Mouse (Mus musculus): ENCODE measurements at regions not wholly inside any gene's neighbourhood (a gene's known extent, or its start where the extent isn't known, plus 50 kb on each side); places are given as distances from the start of the nearest gene placed in this dataset.

DNA sequence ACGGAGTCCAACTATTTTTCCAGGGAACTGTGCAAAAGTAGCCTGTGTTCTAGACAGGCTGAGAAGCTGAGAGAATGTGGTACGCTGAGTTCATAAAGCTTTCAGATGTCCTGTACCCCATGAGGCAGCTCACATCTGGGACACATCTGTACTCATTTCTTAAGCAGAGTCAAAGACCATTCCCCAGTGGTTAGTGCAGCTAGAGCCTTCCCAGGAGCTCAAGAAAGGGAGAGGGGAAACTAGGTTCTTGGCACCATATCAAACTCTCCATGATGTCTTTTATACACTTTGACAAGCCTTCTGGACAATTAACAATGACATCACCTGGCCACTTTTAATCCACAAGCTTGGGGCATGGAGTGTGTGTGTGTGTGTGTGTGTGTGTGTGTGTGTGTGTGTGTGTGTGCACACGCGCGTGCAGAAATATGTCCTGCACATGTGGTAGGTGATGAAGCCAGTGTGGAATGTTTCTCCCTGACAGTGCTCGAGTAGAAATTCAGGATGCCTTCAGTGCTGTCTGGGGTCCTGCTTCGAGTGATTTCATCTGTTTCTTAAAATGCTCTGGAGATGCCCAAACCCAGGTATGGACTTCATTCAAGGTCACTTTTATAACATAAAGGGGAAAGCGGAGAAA is 121.1 kb upstream of the Dock1 start:
- 49% methylated on average over 8 of the region's 8 CpGs for WGBS
- TF ChIP-seq POLR2A (IDR thresholded peaks at IDR 0.05; ENCODE audit: borderline replicate concordance, extremely low read depth, insufficient read depth, insufficient read length) = no peak
- H3K4me3 ChIP-seq (replicated peaks; ENCODE audit: low read length) = no peak overlapping the region

DNA sequence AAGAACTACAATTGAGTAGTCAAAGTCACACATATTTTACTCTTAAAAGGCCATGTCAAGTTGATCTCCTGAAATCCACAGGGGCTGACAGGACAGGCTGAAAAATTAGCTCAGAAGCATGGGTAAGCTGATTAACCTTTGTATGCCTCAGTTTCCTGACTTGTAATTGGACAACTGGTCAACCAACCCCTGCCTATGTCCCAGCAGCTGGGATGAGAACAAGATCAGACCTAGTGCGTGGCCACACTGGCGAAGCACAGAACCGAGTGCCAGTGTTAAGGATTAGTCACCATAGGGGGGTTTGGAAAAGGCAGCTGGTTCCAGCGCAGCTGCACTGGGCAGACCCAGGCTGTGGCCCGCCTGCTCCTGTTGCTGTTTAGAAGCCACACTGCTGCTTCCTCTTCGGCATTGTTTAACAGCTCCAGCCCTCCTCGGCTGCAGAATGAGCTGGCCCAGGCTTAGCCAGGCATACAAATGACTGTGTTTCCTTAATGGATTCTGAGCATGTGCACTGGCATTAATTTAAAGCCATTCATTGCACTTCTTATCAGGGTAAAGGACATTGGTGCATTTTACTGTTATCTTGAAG is 120.1 kb upstream of the Dock1 start:
- H3K4me2 ChIP-seq (replicated peaks; ENCODE audit: low read depth, low read length, severe bottlenecking) = no peak overlapping the region
- no peaks in the 10 kb centered on the region for H3K36me3 ChIP-seq (ENCODE audit: control insufficient read depth, insufficient read depth, low read length)
- ATAC-seq (ENCODE audit: low FRiP score, low read depth) (peak; percentile 20; the same call in 1 of the 2 replicates), DNase-seq (ENCODE audit: low spot score) (peak; percentile 43)
- H3K27ac ChIP-seq (replicated peaks; ENCODE audit: low read depth, low read length) = 0 out of 2 replicates have a peak overlapping the region, but pooled peaks have one; percentile 3
- WGBS = 38% methylated on average over 7 of the region's 7 CpGs
- H3K4me3 ChIP-seq (replicated peaks; ENCODE audit: low read length) = no peak overlapping the region
- no peaks in the 10 kb centered on the region for H3K9me3 ChIP-seq (ENCODE audit: control insufficient read depth, low read length)
- no peak for TF ChIP-seq POLR2A (IDR thresholded peaks at IDR 0.05; ENCODE audit: borderline replicate concordance, extremely low read depth, insufficient read depth, insufficient read length)
- H3K9ac ChIP-seq (ENCODE audit: low read depth, low read length, severe bottlenecking) = no peak overlapping the region
- H3K27me3 ChIP-seq (ENCODE audit: control insufficient read depth, insufficient read depth, low read length) = no peaks in the 10 kb centered on the region
- peaks cover 9% of the 10 kb centered on the region for H3K4me1 ChIP-seq (ENCODE audit: control insufficient read depth, insufficient read depth, low read length)

More for the DNA sequence above, 121.1 kb upstream of the Dock1 start:
- H3K9ac ChIP-seq (ENCODE audit: low read depth, low read length, severe bottlenecking) = no peak overlapping the region
- no peak overlapping the region for H3K4me2 ChIP-seq (replicated peaks; ENCODE audit: low read depth, low read length, severe bottlenecking)
- DNase-seq (ENCODE audit: low spot score) = peak; percentile 82
- no peaks in the 10 kb centered on the region for H3K27me3 ChIP-seq (ENCODE audit: control insufficient read depth, insufficient read depth, low read length)
- H3K4me1 ChIP-seq (ENCODE audit: control insufficient read depth, insufficient read depth, low read length) = peaks cover 9% of the 10 kb centered on the region
- ATAC-seq (ENCODE audit: low FRiP score, low read depth) = peak; percentile 66
- H3K9me3 ChIP-seq (ENCODE audit: control insufficient read depth, low read length) = no peaks in the 10 kb centered on the region
- H3K36me3 ChIP-seq (ENCODE audit: control insufficient read depth, insufficient read depth, low read length) = no peaks in the 10 kb centered on the region
- peak overlapping the region; percentile 38; the same call in 1 of the 2 replicates for H3K27ac ChIP-seq (replicated peaks; ENCODE audit: low read depth, low read length)

DNA sequence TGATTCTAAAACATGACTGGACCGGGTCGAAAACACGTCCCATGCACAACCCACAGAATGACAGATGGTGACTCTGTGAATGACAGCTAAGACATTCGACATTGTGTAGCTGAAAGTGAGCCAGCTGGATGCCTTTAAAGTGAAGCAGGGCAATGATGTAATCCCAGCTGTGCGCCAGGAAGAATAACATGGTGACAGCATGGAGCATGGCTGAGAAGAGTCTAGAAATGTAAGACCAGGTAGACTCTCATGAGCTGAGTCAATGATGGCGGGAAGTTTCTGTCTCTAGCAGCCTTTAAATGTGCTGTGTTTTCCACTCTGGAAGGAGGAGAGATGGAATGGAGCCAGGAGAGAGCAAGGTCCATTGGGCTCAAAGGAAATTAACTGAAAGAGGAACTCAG is 118.4 kb upstream of the Dock1 start:
- Histone ChIP-seq H3K9me3 (ENCODE audit: control insufficient read depth, low read length) (no peaks in the 10 kb centered on the region), H3K9ac (ENCODE audit: low read depth, low read length, severe bottlenecking) (no peak overlapping the region), H3K27me3 (ENCODE audit: control insufficient read depth, insufficient read depth, low read length) (no peaks in the 10 kb centered on the region), H3K27ac (replicated peaks; ENCODE audit: low read depth, low read length) (no peak overlapping the region), H3K4me1 (ENCODE audit: control insufficient read depth, insufficient read depth, low read length) (peaks cover 9% of the 10 kb centered on the region), H3K36me3 (ENCODE audit: control insufficient read depth, insufficient read depth, low read length) (no peaks in the 10 kb centered on the region), H3K4me3 (replicated peaks; ENCODE audit: low read length) (no peak overlapping the region), H3K4me2 (replicated peaks; ENCODE audit: low read depth, low read length, severe bottlenecking) (no peak overlapping the region)
- ATAC-seq (ENCODE audit: low FRiP score, low read depth) = peak; percentile 54
- WGBS = 62% methylated on average over 6 of the region's 6 CpGs
- DNase-seq (ENCODE audit: low spot score) = peak; percentile 70
- no peak for TF ChIP-seq POLR2A (IDR thresholded peaks at IDR 0.05; ENCODE audit: borderline replicate concordance, extremely low read depth, insufficient read depth, insufficient read length)

DNA sequence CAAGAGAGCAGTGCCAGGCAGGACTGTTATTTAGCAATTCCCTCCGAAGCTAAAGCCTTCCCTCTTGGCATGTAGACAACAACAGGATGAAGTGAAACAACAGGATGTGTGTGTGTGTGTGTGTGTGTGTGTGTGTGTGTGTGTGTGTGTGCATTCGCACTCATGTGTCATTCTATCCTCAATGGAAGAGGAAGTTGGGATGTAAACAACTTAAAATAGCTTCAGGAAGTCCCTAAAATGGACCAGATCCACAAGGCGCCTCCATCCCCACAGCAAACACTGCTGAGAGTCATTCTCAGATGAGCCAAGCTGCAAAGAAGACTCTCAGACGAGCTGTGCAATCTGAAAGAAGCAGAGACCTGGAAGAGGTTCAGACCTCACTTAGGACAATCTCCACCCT is 114.4 kb upstream of the Dock1 start:
- DNase-seq (ENCODE audit: low spot score) (no peak), ATAC-seq (ENCODE audit: low FRiP score, low read depth) (no peak)
- WGBS = 72% methylated on average over 4 of the region's 4 CpGs
- H3K36me3 ChIP-seq (ENCODE audit: control insufficient read depth, insufficient read depth, low read length) = no peaks in the 10 kb centered on the region
- no peaks in the 10 kb centered on the region for H3K27me3 ChIP-seq (ENCODE audit: control insufficient read depth, insufficient read depth, low read length)
- H3K4me2 ChIP-seq (replicated peaks; ENCODE audit: low read depth, low read length, severe bottlenecking) = no peak overlapping the region
- H3K4me1 ChIP-seq (ENCODE audit: control insufficient read depth, insufficient read depth, low read length) = peaks cover 5% of the 10 kb centered on the region; the same call in 1 of the 2 replicates
- TF ChIP-seq POLR2A (IDR thresholded peaks at IDR 0.05; ENCODE audit: borderline replicate concordance, extremely low read depth, insufficient read depth, insufficient read length) = no peak
- no peaks in the 10 kb centered on the region for H3K9me3 ChIP-seq (ENCODE audit: control insufficient read depth, low read length)
- H3K4me3 ChIP-seq (replicated peaks; ENCODE audit: low read length) = no peak overlapping the region
- H3K27ac ChIP-seq (replicated peaks; ENCODE audit: low read depth, low read length) = no peak overlapping the region
- no peak overlapping the region for H3K9ac ChIP-seq (ENCODE audit: low read depth, low read length, severe bottlenecking)

DNA sequence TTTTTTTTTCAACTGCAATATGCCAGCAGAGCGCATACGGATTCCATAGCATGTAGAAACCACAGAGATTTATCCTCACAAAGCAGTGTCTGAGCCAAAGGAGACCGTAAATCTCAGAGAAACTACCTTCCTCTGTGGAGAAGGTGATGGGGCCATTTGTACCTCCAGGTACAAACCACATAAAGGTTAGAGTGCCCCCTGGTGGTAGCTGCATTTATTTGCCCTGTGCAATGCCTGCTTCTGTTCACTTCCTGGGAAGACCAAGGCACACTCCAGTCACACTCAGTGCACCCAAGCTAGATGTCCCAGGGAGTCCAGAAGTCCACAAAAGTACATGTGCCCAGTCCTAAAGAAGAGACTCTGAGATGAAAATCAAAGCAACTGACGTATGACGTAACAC is 104.1 kb upstream of the Dock1 start:
- DNase-seq (ENCODE audit: low spot score) (peak; percentile 77), ATAC-seq (ENCODE audit: low FRiP score, low read depth) (no peak)
- H3K9me3 ChIP-seq (ENCODE audit: control insufficient read depth, low read length) = no peaks in the 10 kb centered on the region
- TF ChIP-seq POLR2A (IDR thresholded peaks at IDR 0.05; ENCODE audit: borderline replicate concordance, extremely low read depth, insufficient read depth, insufficient read length) = no peak
- no peak overlapping the region for H3K27ac ChIP-seq (replicated peaks; ENCODE audit: low read depth, low read length)
- 67% methylated on average over 5 of the region's 5 CpGs for WGBS
- H3K36me3 ChIP-seq (ENCODE audit: control insufficient read depth, insufficient read depth, low read length) = no peaks in the 10 kb centered on the region
- no peaks in the 10 kb centered on the region for H3K27me3 ChIP-seq (ENCODE audit: control insufficient read depth, insufficient read depth, low read length)
- H3K4me3 ChIP-seq (replicated peaks; ENCODE audit: low read length) = no peak overlapping the region
- no peaks in the 10 kb centered on the region for H3K4me1 ChIP-seq (ENCODE audit: control insufficient read depth, insufficient read depth, low read length)
- no peak overlapping the region for H3K9ac ChIP-seq (ENCODE audit: low read depth, low read length, severe bottlenecking)
- no peak overlapping the region for H3K4me2 ChIP-seq (replicated peaks; ENCODE audit: low read depth, low read length, severe bottlenecking)

Data from limb, embryonic 14.5 days (tissue).